Mouse (Mus musculus) lung, postnatal 0 days (tissue): ENCODE results near the gene Sypl. TPM values are rescaled to one million over a fixed set of nuclear protein-coding genes. Genes with fewer than 3 reads are reported as not detected.

Experiments used
- ATAC-seq: fragments of 200-750 bp; cut with Nextera tagmentation; 2 replicates; pipeline ENCODE4 v1.8.0; 2017; ENCODE audit warnings: moderate library complexity
- DNase-seq: peaks from one replicate; pipeline ENCODE4 v3.0.0-alpha.2; 2016; ENCODE audit warnings: low spot score
- H3K27ac ChIP-seq: fragments of 300-500 bp; sonication (generic); 2 replicates; pipeline ENCODE4 v1.5.1; 2014; ENCODE audit warnings: antibody characterized with exemption, mild to moderate bottlenecking, low read length, mixed read lengths
- H3K27me3 ChIP-seq: fragments of 300-500 bp; sonication (generic); replicated peaks from 2 replicates; pipeline ENCODE4 v1.6.1; 2014; ENCODE audit warnings: low read length, mixed read lengths; ENCODE audit not compliant: insufficient read depth
- H3K36me3 ChIP-seq: fragments of 300-500 bp; sonication (generic); 2 replicates; pipeline ENCODE4 v1.6.1; 2014; ENCODE audit warnings: low read length, mixed read lengths; ENCODE audit not compliant: insufficient read depth
- H3K4me1 ChIP-seq: fragments of 300-500 bp; sonication (generic); 2 replicates; pipeline ENCODE4 v1.6.1; 2014; ENCODE audit warnings: antibody characterized with exemption, low read depth, low read length, mixed read lengths; ENCODE audit not compliant: insufficient read depth
- H3K4me2 ChIP-seq: fragments of 300-500 bp; sonication (generic); replicated peaks from 2 replicates; pipeline ENCODE4 v1.6.1; 2014; ENCODE audit warnings: low read depth, mild to moderate bottlenecking, low read length, moderate library complexity, mixed read lengths
- H3K4me3 ChIP-seq: fragments of 300-500 bp; sonication (generic); 2 replicates; pipeline ENCODE4 v1.5.1; 2014; ENCODE audit warnings: low read depth, low read length
- H3K9ac ChIP-seq: fragments of 300-500 bp; sonication (generic); replicated peaks from 2 replicates; pipeline ENCODE4 v1.6.1; 2014; ENCODE audit warnings: low read depth, mild to moderate bottlenecking
- H3K9me3 ChIP-seq: fragments of 300-500 bp; sonication (generic); 2 replicates; pipeline ENCODE4 v1.6.1; 2016; ENCODE audit warnings: low read length, mixed read lengths
- CTCF ChIP-seq: IDR thresholded peaks from 2 replicates; pipeline ENCODE4 v1.5.1; 2016; ENCODE audit warnings: antibody characterized with exemption, mild to moderate bottlenecking
- EP300 ChIP-seq: IDR thresholded peaks from 2 replicates; pipeline ENCODE4 v1.6.1; 2016; ENCODE audit warnings: antibody characterized with exemption, mild to moderate bottlenecking, control low read depth
- WGBS: fragments of 180-500 bp; shearing (Covaris S2); extraction: QIAGEN DNeasy Blood & Tissue Kit; methylation state at CpG from one replicate; pipeline ENCODE4 v1.1.7; 2014; 5-methylcytosine and 5-hydroxymethylcytosine counted together
- polyA plus RNA-seq: library from polyadenylated mRNA; unstranded; fragments of >200 nt; fragmentation: Nextera tagmentation; extraction: Ambion mirVana; gene quantifications from 2 replicates; pipeline ENCODE4 v1.2.1, GENCODE M21; 2015

The Sypl gene
- polyA plus RNA-seq, 1 experiment from 2014 or later = 237 TPM

DNA sequence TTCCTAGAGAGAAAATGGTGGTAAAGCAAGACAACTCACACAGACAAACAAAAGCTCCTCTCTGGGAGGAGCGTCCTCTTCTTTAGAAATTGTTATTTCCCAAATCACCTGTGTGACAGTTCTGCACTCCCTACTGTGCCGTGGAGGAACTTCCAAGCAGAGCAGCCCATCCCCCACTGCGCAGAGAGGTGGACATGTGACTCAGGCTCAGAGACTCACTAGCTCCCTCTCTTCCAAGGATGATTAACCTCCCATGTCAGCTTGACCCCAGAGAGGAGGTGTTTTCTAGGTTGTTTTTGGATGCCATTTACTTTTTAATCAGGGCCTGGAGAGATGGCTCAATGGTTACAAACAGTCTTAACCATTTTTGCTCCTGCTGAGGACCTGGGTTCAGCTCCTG lies 29.4 kb upstream of the Sypl start:
- H3K36me3 ChIP-seq = no peaks in the 10 kb centered on the region
- no peak overlapping the region for H3K27ac ChIP-seq
- H3K9ac ChIP-seq = no peak overlapping the region
- ATAC-seq = no peak
- H3K4me3 ChIP-seq = no peak overlapping the region
- H3K9me3 ChIP-seq = no peaks in the 10 kb centered on the region
- no peaks in the 10 kb centered on the region for H3K27me3 ChIP-seq
- no peak overlapping the region for H3K4me2 ChIP-seq
- TF ChIP-seq CTCF (no peak), EP300 (no peak)
- H3K4me1 ChIP-seq = no peaks in the 10 kb centered on the region
- DNase-seq = no peak
- WGBS = 48% methylated on average over 3 of the region's 3 CpGs

DNA sequence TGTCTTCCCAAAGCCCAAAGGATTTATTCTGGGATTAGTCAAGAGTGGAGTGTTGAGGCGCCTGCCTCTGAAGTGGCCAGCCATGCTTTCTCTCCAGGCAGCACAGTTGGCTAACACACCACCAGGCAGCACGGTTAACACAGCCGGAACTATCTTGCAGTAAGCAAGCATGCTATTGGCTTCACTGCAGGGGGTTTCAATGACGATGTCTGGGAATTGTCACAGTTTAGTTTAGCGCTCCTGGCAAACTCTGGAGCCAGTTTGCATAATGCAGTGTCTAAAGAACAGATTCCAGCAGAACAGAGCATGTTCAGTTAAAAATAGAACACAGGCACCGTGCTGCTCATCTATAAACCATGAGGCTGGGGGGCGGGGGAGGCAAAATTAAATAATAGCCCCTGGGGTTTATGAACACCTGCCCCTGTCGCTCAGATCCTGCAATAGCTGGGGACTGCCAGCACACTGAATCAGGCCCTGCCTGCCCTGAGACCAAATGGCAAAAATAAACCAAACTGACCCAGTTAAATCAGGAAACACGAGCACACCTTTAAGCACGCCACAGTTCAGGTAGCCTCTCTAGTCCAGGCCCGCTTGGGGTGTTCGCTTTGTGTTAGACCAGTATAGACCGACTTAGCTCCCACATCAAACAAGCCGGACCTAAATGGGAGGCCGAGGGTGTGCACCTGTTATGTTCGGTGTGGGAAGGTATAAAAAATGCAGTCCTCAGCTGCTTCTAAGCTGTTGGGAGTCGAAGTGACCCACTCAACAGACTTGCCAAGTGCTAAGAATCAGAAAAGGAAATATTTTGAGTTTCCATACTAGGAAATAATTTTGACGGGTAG lies 27.1 kb upstream of the Sypl start:
- no peak overlapping the region for H3K27ac ChIP-seq
- no peaks in the 10 kb centered on the region for H3K9me3 ChIP-seq
- no peak overlapping the region for H3K9ac ChIP-seq
- TF ChIP-seq EP300 = no peak
- no peak for TF ChIP-seq CTCF
- no peaks in the 10 kb centered on the region for H3K27me3 ChIP-seq
- no peaks in the 10 kb centered on the region for H3K4me1 ChIP-seq
- DNase-seq = peak; percentile 58
- H3K36me3 ChIP-seq = no peaks in the 10 kb centered on the region
- H3K4me2 ChIP-seq = no peak overlapping the region
- H3K4me3 ChIP-seq = no peak overlapping the region
- ATAC-seq = peak; percentile 23
- WGBS = 57% methylated on average over 18 of the region's 18 CpGs

GRCm38 (mm10) chr12:32927231-32927835 lies 26.4 kb upstream of the Sypl start:
- Histone ChIP-seq H3K4me3 (no peak overlapping the region), H3K4me2 (no peak overlapping the region), H3K36me3 (no peaks in the 10 kb centered on the region), H3K9me3 (no peaks in the 10 kb centered on the region), H3K27me3 (no peaks in the 10 kb centered on the region), H3K27ac (no peak overlapping the region), H3K9ac (no peak overlapping the region), H3K4me1 (no peaks in the 10 kb centered on the region)
- WGBS = 81% methylated on average over 10 of the region's 10 CpGs
- no peak for DNase-seq
- ATAC-seq = no peak
- TF ChIP-seq EP300 (no peak), CTCF (peak; percentile 37)

GRCm38 (mm10) chr12:32928180-32928579 lies 25.5 kb upstream of the Sypl start:
- Histone ChIP-seq H3K9ac (no peak overlapping the region), H3K4me3 (no peak overlapping the region), H3K4me1 (no peaks in the 10 kb centered on the region), H3K9me3 (no peaks in the 10 kb centered on the region), H3K36me3 (no peaks in the 10 kb centered on the region), H3K27me3 (no peaks in the 10 kb centered on the region), H3K27ac (no peak overlapping the region), H3K4me2 (no peak overlapping the region)
- WGBS = 72% methylated on average over 3 of the region's 3 CpGs
- TF ChIP-seq CTCF (no peak), EP300 (no peak)
- DNase-seq (no peak), ATAC-seq (no peak)

DNA sequence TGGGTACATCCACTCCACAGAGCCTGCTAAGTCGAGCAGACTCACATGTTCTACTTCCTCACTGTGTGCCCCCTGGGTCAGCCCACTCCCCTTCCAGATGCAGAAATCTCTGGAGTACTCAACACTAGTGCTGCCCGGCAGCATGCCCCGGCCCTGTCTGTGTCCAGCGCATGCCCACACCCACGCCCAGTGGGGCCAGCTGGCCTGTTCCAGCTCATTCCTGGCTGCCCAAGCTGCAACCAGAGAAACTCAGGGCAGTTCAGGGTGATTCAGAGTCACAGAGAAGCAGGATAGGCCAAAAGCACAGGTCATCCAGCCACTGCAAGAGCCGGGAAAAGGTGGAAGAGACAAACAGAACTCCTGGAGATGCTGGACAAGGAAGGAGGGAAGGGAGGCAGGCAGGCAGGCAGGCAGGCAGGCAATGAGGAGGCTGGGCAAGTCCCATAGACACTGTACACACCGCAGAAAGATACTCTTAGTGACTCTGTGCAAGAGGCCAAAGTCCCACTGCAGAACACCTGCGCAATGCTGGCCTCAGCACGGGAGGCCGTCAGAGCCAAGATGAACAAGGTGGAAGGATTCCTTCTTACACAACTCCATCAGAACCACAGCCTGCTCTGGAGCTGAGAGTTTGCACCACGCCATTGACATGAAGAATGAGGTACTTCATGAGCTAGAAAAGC lies 23.7 kb upstream of the Sypl start:
- no peak for TF ChIP-seq EP300
- no peak for TF ChIP-seq CTCF
- H3K9ac ChIP-seq = no peak overlapping the region
- 55% methylated on average over 11 of the region's 11 CpGs for WGBS
- H3K27me3 ChIP-seq = no peaks in the 10 kb centered on the region
- no peaks in the 10 kb centered on the region for H3K36me3 ChIP-seq
- H3K4me2 ChIP-seq = no peak overlapping the region
- DNase-seq (peak; percentile 39), ATAC-seq (peak; percentile 74)
- no peak overlapping the region for H3K27ac ChIP-seq
- no peaks in the 10 kb centered on the region for H3K4me1 ChIP-seq
- H3K9me3 ChIP-seq = no peaks in the 10 kb centered on the region
- H3K4me3 ChIP-seq = no peak overlapping the region

GRCm38 (mm10) chr12:32930566-32930965 lies 23.1 kb upstream of the Sypl start:
- H3K9me3 ChIP-seq = no peaks in the 10 kb centered on the region
- H3K4me2 ChIP-seq = no peak overlapping the region
- no peak for TF ChIP-seq EP300
- TF ChIP-seq CTCF = no peak
- no peaks in the 10 kb centered on the region for H3K36me3 ChIP-seq
- no peaks in the 10 kb centered on the region for H3K4me1 ChIP-seq
- no peaks in the 10 kb centered on the region for H3K27me3 ChIP-seq
- ATAC-seq (0 out of 2 replicates have a peak, but pooled peaks have one; percentile 12), DNase-seq (no peak)
- WGBS = 58% methylated on average over 7 of the region's 7 CpGs
- H3K9ac ChIP-seq = no peak overlapping the region
- no peak overlapping the region for H3K4me3 ChIP-seq
- H3K27ac ChIP-seq = no peak overlapping the region
